Mouse (Mus musculus): ENCODE results near the gene Atp5s. TPM values are rescaled to one million over a fixed set of nuclear protein-coding genes. Genes with fewer than 3 reads are reported as not detected.

Gene Atp5s
- polyA plus RNA-seq, 1 experiment, result 20.2 TPM

- Histone ChIP-seq H3K27me3 (replicated peaks; ENCODE audit: control insufficient read depth, insufficient read depth, low read length) (no peaks in the 10 kb centered on the region), H3K4me3 (ENCODE audit: insufficient read depth, low read depth, low read length) (no peak overlapping the region), H3K27ac (ENCODE audit: insufficient read depth, low read depth, low read length) (no peak overlapping the region), H3K4me1 (ENCODE audit: control insufficient read depth, insufficient read depth, low read length) (peaks cover 12% of the 10 kb centered on the region; the same call in 1 of the 2 replicates), H3K36me3 (ENCODE audit: control insufficient read depth, insufficient read depth, low read length) (peaks cover 2% of the 10 kb centered on the region; the same call in 1 of the 2 replicates)
- WGBS, result 80% methylated on average over 5 of the region's 5 CpGs
- no peak for TF ChIP-seq POLR2A (IDR thresholded peaks at IDR 0.05; ENCODE audit: low read depth, low read length)
- TF ChIP-seq CTCF (conservative IDR thresholded peaks at IDR 0.05; ENCODE audit: insufficient read depth, insufficient read length, low read depth, low read length), result no peak
- DNase-seq, result no peak
Observed at GRCm38 (mm10) chr12:69756015-69756414, 31.3 kb downstream of the Atp5s start.

GRCm38 (mm10) chr12:69757418-69758141, 32.8 kb downstream of the Atp5s start:
- 4% methylated on average over 22 of the region's 22 CpGs for WGBS
- peak; percentile 91 for TF ChIP-seq CTCF (conservative IDR thresholded peaks at IDR 0.05; ENCODE audit: insufficient read depth, insufficient read length, low read depth, low read length)
- TF ChIP-seq POLR2A (IDR thresholded peaks at IDR 0.05; ENCODE audit: low read depth, low read length), result no peak
- Histone ChIP-seq H3K27me3 (replicated peaks; ENCODE audit: control insufficient read depth, insufficient read depth, low read length) (no peaks in the 10 kb centered on the region), H3K27ac (ENCODE audit: insufficient read depth, low read depth, low read length) (peak overlapping the region; percentile 58), H3K4me1 (ENCODE audit: control insufficient read depth, insufficient read depth, low read length) (peaks cover 16% of the 10 kb centered on the region; the same call in 1 of the 2 replicates), H3K36me3 (ENCODE audit: control insufficient read depth, insufficient read depth, low read length) (peaks cover 2% of the 10 kb centered on the region; the same call in 1 of the 2 replicates), H3K4me3 (ENCODE audit: insufficient read depth, low read depth, low read length) (no peak overlapping the region)
- peak; percentile 92 for DNase-seq

GRCm38 (mm10) chr12:69758221-69759185, 33.8 kb downstream of the Atp5s start:
- WGBS, result 13% methylated on average over 22 of the region's 22 CpGs
- Histone ChIP-seq H3K4me1 (ENCODE audit: control insufficient read depth, insufficient read depth, low read length) (peaks cover 16% of the 10 kb centered on the region; the same call in 1 of the 2 replicates), H3K27me3 (replicated peaks; ENCODE audit: control insufficient read depth, insufficient read depth, low read length) (no peaks in the 10 kb centered on the region), H3K4me3 (ENCODE audit: insufficient read depth, low read depth, low read length) (no peak overlapping the region), H3K27ac (ENCODE audit: insufficient read depth, low read depth, low read length) (peak overlapping the region; percentile 69), H3K36me3 (ENCODE audit: control insufficient read depth, insufficient read depth, low read length) (peaks cover 2% of the 10 kb centered on the region; the same call in 1 of the 2 replicates)
- TF ChIP-seq POLR2A (IDR thresholded peaks at IDR 0.05; ENCODE audit: low read depth, low read length), result no peak
- TF ChIP-seq CTCF (conservative IDR thresholded peaks at IDR 0.05; ENCODE audit: insufficient read depth, insufficient read length, low read depth, low read length), result no peak
- DNase-seq, result peak; percentile 76

- TF ChIP-seq POLR2A (IDR thresholded peaks at IDR 0.05; ENCODE audit: low read depth, low read length), result no peak
- Histone ChIP-seq H3K27me3 (replicated peaks; ENCODE audit: control insufficient read depth, insufficient read depth, low read length) (no peaks in the 10 kb centered on the region), H3K27ac (ENCODE audit: insufficient read depth, low read depth, low read length) (peak overlapping the region; percentile 69), H3K4me3 (ENCODE audit: insufficient read depth, low read depth, low read length) (no peak overlapping the region), H3K4me1 (ENCODE audit: control insufficient read depth, insufficient read depth, low read length) (peaks cover 16% of the 10 kb centered on the region; the same call in 1 of the 2 replicates), H3K36me3 (ENCODE audit: control insufficient read depth, insufficient read depth, low read length) (peaks cover 2% of the 10 kb centered on the region; the same call in 1 of the 2 replicates)
- 39% methylated on average over 7 of the region's 7 CpGs for WGBS
- no peak for DNase-seq
Observed at GRCm38 (mm10) chr12:69759267-69759885, 34.6 kb downstream of the Atp5s start.

GRCm38 (mm10) chr12:69760014-69760413, 35.3 kb downstream of the Atp5s start:
- Histone ChIP-seq H3K4me3 (ENCODE audit: insufficient read depth, low read depth, low read length) (no peak overlapping the region), H3K36me3 (ENCODE audit: control insufficient read depth, insufficient read depth, low read length) (peaks cover 2% of the 10 kb centered on the region; the same call in 1 of the 2 replicates), H3K4me1 (ENCODE audit: control insufficient read depth, insufficient read depth, low read length) (peaks cover 16% of the 10 kb centered on the region; the same call in 1 of the 2 replicates), H3K27ac (ENCODE audit: insufficient read depth, low read depth, low read length) (peak overlapping the region; percentile 27; the same call in 1 of the 2 replicates), H3K27me3 (replicated peaks; ENCODE audit: control insufficient read depth, insufficient read depth, low read length) (no peaks in the 10 kb centered on the region)
- no peak for TF ChIP-seq POLR2A (IDR thresholded peaks at IDR 0.05; ENCODE audit: low read depth, low read length)
- TF ChIP-seq CTCF (conservative IDR thresholded peaks at IDR 0.05; ENCODE audit: insufficient read depth, insufficient read length, low read depth, low read length), result no peak
- DNase-seq, result no peak
- 37% methylated on average over 6 of the region's 6 CpGs for WGBS

- Histone ChIP-seq H3K27me3 (replicated peaks; ENCODE audit: control insufficient read depth, insufficient read depth, low read length) (no peaks in the 10 kb centered on the region), H3K4me3 (ENCODE audit: insufficient read depth, low read depth, low read length) (no peak overlapping the region), H3K4me1 (ENCODE audit: control insufficient read depth, insufficient read depth, low read length) (peaks cover 16% of the 10 kb centered on the region; the same call in 1 of the 2 replicates), H3K36me3 (ENCODE audit: control insufficient read depth, insufficient read depth, low read length) (peaks cover 2% of the 10 kb centered on the region; the same call in 1 of the 2 replicates), H3K27ac (ENCODE audit: insufficient read depth, low read depth, low read length) (peak overlapping the region; percentile 64)
- no peak for TF ChIP-seq POLR2A (IDR thresholded peaks at IDR 0.05; ENCODE audit: low read depth, low read length)
- TF ChIP-seq CTCF (conservative IDR thresholded peaks at IDR 0.05; ENCODE audit: insufficient read depth, insufficient read length, low read depth, low read length), result no peak
- peak; percentile 51 for DNase-seq
- 48% methylated on average over 20 of the region's 20 CpGs for WGBS
Observed at GRCm38 (mm10) chr12:69760743-69761406, 36.1 kb downstream of the Atp5s start.
